Mouse (Mus musculus): ENCODE measurements around the gene Rpl3l. TPM values are rescaled to one million over a fixed set of nuclear protein-coding genes. Genes with fewer than 3 reads are reported as not detected.
"Not testable (repeated sequence)": the region's sequence is repeated elsewhere in the genome, so short reads cannot be mapped to it uniquely, and the experiment has no call there.

The Rpl3l gene
- total RNA-seq, 1 experiment from 2014 or later = not detected

DNA sequence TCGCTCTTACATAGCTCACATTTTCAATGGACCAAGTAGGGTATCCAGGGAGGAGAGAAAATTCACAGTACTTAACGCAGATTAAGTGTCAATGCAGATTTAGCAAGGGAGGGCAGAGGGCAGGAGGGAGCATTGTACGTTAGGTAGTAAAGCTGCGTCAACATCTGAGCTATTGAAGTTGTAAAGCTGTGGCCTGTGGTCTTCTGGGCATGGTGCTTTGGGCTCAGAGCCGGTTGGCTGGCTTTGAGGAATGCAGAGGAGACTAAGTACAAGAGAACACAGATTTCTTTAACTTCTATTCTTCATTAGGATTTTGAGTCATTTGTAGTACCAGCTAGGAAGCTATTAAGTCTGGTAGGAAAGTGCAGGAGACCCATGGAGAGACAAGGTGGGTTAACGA, 12.1 kb upstream of the Rpl3l start:
- ATAC-seq (replicated peaks in 1 of 2; ENCODE audit: insufficient read depth in 1 of 2, low FRiP score in 2 of 2, low TSS enrichment in 1 of 2, low read depth in 1 of 2, poor library complexity in 2 of 2, severe bottlenecking in 2 of 2) = no peak

DNA sequence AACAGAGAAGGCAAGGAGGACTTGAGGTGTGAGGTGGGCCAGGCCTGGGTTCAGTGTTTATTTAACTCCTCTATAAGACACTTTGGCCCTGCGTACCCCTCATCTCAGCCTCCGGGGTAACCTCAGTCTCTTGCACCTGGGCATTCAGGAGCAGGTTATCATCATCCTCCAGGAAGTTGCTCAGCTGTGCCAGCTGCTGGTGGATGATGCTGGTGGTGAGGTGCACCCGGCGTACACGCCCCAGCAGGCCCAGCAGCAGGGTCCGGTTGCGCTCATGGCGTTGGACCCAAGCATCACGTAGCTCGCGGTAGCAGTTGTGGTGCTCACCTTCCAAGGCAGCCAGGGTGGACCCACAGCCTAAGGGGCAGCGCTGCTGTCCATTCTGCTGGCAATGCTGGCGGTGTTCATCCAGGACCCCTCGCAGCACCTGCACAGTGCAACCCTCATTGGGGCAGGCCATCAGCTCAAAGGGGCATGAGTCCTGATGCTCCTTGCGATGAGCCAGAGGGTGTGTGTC, 11.4 kb upstream of the Rpl3l start:
- ATAC-seq (replicated peaks in 1 of 2; ENCODE audit: insufficient read depth in 1 of 2, low FRiP score in 2 of 2, low TSS enrichment in 1 of 2, low read depth in 1 of 2, poor library complexity in 2 of 2, severe bottlenecking in 2 of 2) = no peak

DNA sequence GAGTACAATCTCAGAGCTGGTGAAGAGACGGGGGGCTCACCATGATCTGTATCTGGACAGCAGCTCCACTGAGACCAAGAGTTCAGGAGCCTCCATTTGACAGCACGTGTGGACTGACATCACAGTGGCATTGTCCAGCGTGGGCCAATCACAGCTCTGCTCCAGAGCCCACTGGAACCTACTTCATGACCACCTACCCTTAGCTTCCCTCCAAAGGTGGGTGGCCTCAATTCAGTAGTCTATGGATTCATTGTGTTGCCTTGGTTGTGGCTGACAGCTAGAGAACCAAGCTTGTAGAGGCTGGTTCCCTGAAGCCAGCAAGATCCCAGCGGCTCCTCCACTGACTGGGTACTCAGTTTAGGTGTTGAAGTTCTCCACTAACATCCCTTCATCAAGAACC, 9.7 kb upstream of the Rpl3l start, which contains the start of the genes Rnf151 and Rps2:
TSS of gene Rnf151 (minus strand) at position 121 of the 400 bp plus-strand sequence.
TSS of gene Rps2 (plus strand) at position 174 of the 400 bp plus-strand sequence.
- ATAC-seq (replicated peaks in 1 of 2; ENCODE audit: insufficient read depth in 1 of 2, low FRiP score in 2 of 2, low TSS enrichment in 1 of 2, low read depth in 1 of 2, poor library complexity in 2 of 2, severe bottlenecking in 2 of 2) = no peak

DNA sequence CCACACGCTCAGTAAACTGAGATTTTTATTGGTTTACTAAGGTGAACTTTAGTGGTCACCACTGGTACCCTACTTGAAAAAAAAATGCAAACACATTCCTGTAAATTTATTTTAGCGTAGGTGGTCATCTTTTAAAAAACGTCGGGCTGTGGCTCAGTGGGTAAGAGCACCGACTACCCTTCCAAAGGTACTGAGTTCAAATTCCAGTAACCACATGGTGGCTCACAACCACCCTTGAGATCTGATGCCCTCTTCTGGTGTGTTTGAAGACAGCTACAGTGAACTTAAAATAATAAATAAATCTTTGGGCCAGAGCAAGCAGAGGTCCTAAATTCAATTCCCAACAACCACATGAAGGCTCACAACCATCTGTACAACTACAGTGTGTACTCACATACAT, 8.7 kb upstream of the Rpl3l start:
- not testable (repeated sequence) for ATAC-seq (replicated peaks in 1 of 2; ENCODE audit: insufficient read depth in 1 of 2, low FRiP score in 2 of 2, low TSS enrichment in 1 of 2, low read depth in 1 of 2, poor library complexity in 2 of 2, severe bottlenecking in 2 of 2)

DNA sequence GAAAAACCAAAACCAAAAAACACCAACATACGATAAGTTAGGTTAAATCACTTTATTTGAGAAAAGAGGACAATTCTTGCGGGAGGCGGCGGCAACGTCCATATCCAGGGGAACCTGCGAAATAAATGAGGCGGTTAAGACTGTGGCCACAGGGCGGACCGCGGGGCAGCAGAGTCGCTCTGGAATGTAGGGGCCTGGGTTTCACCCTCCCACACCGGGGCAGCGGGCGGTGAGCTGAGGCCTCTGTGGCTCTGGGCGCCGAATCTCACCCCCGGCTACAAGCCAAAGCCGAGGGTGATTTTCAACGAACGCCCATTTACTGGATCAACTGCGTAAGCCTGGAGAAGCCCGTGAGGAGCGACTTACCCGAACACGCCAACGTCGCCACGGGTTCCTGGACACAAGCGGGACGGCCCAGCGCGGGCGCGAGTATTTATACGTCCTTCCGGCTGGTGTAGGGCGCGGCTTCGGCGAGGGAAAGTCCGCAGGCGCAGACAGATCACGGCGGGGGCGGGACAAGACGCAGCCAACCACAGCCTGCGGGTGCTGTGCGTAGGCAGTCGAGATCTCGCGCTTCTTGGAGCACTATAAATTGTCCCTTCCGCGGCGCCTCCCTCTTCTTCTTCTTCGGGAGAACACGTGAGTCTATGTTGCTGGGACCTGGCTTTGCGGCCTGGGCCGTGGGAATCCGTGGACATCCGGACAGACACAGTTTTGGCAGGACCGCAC, 8.0 kb upstream of the Rpl3l start:
- peak; percentile 82 to 88 for ATAC-seq (replicated peaks in 1 of 2; ENCODE audit: insufficient read depth in 1 of 2, low FRiP score in 2 of 2, low TSS enrichment in 1 of 2, low read depth in 1 of 2, poor library complexity in 2 of 2, severe bottlenecking in 2 of 2)

DNA sequence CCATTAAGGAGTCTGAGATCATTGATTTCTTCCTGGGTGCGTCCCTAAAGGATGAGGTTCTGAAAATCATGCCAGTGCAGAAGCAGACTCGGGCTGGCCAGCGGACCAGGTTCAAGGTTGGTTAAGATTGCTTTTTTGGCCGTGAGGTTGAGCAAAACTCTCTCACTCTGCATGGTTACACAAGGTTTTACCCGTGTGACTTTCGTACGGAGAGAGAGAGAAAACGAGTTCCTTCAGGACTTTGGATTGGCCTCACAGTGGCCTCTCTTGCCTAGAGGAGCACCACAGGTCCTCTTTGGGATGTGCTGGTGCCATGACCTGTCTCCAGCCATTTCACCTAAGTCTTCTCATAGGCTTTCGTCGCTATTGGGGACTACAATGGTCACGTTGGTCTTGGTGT, 7.0 kb upstream of the Rpl3l start:
- not testable (repeated sequence) for ATAC-seq (replicated peaks in 1 of 2; ENCODE audit: insufficient read depth in 1 of 2, low FRiP score in 2 of 2, low TSS enrichment in 1 of 2, low read depth in 1 of 2, poor library complexity in 2 of 2, severe bottlenecking in 2 of 2)

DNA sequence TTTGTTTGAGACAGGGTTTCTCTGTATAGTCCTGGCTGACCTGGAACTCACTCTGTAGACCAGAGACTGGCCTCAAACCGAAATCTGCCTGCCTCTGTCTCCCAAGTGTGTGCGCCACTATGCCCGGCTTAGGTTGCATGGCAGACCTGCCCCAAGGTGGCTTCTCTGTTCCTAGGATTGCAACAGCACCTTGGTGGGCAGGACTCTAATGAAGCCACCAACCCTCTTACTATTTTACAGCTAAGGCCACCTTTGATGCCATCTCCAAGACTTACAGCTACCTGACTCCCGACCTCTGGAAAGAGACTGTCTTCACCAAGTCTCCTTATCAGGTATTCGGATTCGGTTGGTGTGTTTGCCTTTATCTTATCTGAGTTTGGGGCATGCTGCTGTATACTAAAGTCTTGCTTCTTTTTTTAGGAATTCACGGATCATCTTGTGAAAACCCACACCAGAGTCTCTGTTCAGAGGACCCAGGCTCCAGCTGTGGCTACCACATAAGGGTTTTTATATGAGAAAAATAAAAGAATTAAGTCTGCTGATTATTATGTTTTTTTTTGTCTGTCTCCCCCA, 6.2 kb upstream of the Rpl3l start:
- not testable (repeated sequence) for ATAC-seq (replicated peaks in 1 of 2; ENCODE audit: insufficient read depth in 1 of 2, low FRiP score in 2 of 2, low TSS enrichment in 1 of 2, low read depth in 1 of 2, poor library complexity in 2 of 2, severe bottlenecking in 2 of 2)

DNA sequence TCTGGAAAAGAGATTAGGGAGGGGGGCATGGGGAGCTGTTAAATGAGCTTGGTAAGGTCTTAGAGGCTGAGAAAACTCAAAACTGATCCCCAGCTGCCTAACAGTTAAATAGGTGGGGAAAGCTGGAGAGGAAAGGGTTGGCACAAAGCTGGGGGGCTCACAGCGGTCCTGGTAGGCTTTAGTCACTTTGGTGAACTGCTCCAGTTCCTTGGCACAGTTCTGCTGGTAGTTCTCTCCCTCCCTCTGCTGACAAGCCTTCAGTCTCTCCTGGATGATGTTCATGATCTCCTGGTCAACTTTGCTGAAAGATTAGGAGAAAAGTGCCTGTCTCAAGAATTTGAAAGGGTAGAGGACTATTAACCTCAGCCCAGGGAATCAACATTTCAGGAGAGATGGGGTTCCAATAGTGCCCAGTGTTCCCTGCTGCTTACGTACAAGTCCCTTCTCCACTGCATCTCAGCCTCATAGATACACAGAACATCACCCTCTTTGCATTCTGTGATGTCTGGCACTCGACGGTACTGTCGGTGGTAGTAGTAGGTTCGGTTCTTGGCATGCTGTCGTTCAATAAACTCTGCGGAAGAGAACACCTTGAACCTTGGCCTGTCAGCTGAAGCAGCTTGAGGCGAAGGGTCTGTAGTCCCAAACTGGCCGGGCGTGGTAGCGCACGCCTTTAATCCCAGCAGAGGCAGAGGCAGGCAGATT, 5.2 kb upstream of the Rpl3l start:
- ATAC-seq (replicated peaks in 1 of 2; ENCODE audit: insufficient read depth in 1 of 2, low FRiP score in 2 of 2, low TSS enrichment in 1 of 2, low read depth in 1 of 2, poor library complexity in 2 of 2, severe bottlenecking in 2 of 2) = no peak

DNA sequence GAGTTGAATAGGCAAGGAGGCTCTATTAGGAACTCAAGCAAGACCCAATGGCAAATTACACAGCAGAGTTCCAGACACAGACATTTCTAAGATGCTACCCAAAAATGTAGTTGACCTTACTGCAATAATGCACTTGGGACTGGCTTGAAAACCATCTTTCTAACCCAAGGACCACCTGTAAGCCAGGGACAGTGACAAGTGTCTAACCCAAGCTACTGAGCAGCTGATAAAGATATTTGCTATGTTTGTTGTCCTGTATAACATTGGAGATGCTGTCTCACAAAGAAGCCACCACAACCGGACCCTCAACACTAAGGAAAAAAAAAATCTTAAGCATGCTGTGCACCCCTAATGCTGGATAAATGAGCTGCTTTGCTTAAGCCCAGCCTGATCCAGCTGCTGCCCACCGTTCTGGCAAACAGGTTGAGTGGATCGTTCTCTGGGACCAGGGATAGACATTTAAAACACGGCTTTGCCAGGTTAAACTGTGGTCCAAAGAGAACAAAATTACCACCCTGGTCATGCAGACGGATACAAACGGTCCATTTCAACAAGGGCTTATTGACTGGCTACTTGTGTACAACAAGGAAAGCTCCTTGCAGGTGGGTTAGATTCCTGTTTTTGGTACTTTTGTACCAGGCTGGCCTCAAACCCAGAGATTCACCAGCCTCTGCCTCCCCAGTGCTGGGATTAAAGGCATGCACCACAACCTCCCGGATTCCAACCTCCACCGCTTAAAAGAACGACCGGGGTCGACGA, 4.3 kb upstream of the Rpl3l start:
- ATAC-seq (replicated peaks in 1 of 2; ENCODE audit: insufficient read depth in 1 of 2, low FRiP score in 2 of 2, low TSS enrichment in 1 of 2, low read depth in 1 of 2, poor library complexity in 2 of 2, severe bottlenecking in 2 of 2) = no peak

DNA sequence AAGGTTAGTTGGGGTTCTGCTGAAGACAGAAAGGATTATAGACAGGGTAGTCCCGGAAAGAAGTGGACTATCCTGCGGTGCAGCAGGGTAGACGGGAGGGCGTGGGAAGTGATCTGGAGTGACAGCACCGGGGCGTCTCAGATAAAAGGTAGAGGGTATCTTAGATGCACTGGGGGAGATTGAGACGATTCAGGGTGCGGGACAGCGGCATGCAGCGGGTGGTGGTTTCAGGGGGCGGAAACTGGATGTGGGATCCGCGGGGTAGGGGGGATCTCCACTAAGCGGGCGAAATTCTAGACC, 3.8 kb upstream of the Rpl3l start:
- peak in 1 of 2 experiments; percentile 1; a peak in 1 of 4 replicates for ATAC-seq (replicated peaks in 1 of 2; ENCODE audit: insufficient read depth in 1 of 2, low FRiP score in 2 of 2, low TSS enrichment in 1 of 2, low read depth in 1 of 2, poor library complexity in 2 of 2, severe bottlenecking in 2 of 2)

DNA sequence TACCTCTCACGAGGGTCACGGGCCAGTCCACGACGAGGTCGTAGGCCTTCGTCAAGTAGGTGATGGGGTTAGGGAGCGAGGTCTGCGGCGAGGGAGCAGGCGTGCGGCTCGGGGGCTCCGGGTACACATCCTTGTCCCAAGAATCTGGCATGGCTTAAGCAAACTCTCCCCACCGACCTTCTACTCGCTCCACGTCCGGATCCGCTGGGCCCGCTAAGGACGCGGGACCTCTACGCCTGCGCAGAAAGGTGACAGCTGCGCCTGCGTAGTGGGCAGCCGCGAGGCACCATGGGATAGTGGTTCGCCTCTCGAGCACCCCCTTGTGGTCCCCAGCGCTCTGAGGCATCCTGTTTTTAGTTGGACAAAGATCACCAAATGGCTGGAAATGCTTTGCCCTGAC, 3.4 kb upstream of the Rpl3l start, which contains the start of gene Ndufb10:
TSS of gene Ndufb10 (minus strand) at position 295 of the 400 bp plus-strand sequence.
- peak; percentile 75 to 76 for ATAC-seq (replicated peaks in 1 of 2; ENCODE audit: insufficient read depth in 1 of 2, low FRiP score in 2 of 2, low TSS enrichment in 1 of 2, low read depth in 1 of 2, poor library complexity in 2 of 2, severe bottlenecking in 2 of 2)

DNA sequence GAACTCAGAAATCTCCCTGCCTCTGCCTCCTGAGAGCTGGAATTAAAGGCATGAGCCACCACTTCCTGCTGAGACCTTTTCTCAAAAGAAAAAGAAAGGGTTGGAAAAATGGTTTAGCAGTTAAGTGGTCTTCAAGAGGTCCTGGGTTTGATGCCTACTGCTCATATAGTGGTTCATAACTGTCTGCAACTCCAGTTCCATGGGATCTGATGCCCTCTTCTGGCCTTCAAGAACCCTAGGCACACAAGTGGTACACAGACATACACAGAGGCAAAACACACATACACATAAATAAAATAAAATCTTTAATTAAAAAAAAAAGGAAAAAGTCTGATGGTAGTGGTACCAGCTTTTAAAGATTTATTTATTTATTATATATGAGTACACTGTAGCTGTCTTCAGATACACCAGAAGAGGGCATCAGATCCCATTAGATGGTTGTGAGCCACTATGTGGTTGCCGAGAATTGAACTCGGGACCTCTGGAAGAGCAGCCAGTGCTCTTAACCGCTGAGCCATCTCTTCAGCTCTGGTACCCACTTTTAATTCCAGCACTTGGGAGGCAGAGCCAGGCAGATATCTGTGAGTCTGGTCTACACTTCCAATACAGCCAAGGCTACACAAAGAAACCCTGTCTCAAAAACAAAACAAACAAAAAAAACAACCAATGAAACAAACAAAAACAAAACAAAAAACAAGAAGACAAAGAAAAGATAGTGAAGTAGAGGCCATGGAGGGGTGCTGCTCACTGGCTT, 1.8 kb upstream of the Rpl3l start:
- ATAC-seq (replicated peaks in 1 of 2; ENCODE audit: insufficient read depth in 1 of 2, low FRiP score in 2 of 2, low TSS enrichment in 1 of 2, low read depth in 1 of 2, poor library complexity in 2 of 2, severe bottlenecking in 2 of 2) = no peak

DNA sequence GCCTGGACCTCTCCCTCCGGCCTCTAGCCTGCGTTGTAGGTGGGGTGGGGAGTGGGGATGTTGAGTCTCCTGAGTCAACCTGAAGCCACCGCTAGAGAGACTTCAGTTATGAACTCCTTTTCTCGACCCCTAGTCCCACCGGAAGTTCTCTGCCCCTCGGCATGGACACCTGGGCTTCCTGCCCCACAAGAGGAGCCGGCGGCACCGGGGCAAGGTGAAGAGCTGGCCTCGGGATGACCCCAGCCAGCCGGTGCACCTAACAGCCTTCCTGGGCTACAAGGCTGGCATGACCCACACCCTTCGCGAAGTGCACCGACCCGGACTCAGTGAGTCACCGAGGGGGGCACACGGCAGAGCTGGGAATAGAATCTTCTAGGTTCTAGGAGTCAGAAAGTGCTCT, 564 bp downstream of the Rpl3l start:
- no peak for ATAC-seq (replicated peaks in 1 of 2; ENCODE audit: insufficient read depth in 1 of 2, low FRiP score in 2 of 2, low TSS enrichment in 1 of 2, low read depth in 1 of 2, poor library complexity in 2 of 2, severe bottlenecking in 2 of 2)

DNA sequence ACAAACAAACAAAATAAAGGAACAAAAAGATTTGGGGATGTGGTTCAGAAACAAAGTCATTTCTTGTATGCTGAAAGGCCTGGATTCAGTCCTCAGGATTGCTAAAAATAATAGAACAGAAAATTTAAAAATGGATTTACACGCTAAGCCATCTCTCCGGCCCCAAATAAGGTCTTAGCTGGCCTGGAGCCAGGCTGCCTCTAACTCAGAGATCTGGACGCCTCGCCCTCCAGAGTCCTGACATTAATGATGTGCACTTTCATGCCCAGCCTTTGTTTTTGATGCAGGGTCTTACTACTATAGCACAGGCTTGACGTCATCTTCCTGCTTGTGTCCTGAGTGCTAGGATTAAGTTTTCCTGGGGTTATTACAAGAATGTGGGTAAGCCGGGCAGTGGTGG, 1.4 kb downstream of the Rpl3l start:
- no peak for ATAC-seq (replicated peaks in 1 of 2; ENCODE audit: insufficient read depth in 1 of 2, low FRiP score in 2 of 2, low TSS enrichment in 1 of 2, low read depth in 1 of 2, poor library complexity in 2 of 2, severe bottlenecking in 2 of 2)

DNA sequence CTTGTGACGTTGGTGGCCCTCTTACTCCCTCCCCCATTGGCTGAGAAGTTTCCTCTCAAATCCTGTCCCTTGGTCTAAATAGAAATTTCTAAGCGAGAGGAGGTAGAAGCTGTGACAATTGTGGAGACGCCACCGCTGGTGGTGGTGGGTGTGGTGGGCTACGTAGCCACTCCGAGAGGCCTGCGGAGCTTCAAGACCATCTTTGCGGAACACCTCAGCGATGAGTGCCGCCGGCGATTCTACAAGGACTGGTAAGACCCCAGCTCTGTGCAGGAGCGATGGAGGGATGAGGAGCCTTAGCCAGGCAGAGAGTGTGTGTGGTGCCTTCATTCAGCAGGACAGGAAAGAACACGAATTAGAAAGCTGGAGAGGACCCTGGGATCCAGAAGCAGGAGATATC, 3.2 kb downstream of the Rpl3l start:
- ATAC-seq (replicated peaks in 1 of 2; ENCODE audit: insufficient read depth in 1 of 2, low FRiP score in 2 of 2, low TSS enrichment in 1 of 2, low read depth in 1 of 2, poor library complexity in 2 of 2, severe bottlenecking in 2 of 2) = no peak

DNA sequence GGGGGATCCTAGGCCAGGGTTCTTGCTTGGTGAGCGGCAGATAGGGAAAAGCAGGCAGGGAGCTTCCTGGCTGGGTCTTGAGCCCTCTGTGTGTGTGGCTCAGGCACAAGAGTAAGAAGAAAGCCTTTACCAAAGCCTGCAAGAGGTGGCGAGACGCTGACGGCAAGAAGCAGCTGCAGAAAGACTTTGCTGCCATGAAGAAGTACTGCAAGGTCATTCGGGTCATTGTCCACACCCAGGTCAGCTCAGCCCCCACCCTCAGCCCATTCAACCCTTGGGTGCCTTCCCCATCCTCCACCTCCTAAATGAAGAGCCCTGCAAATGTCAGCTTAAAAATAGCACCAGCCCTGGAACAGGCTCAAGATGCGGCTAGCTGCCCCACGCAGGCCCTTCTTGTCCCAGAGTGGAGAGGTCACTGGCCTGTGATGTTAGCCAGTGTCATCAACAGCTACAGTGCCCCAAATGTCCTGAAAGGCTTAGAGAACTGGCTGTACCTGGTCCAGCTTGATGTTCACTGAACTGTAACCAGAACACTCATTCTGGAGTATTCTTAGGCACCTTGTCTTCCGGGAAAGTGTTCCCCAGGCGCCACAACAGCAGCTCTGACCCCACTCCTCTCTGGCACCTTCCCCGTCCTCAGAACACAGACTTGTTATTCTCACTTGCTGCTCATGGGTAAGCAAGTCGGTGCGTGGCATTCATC, 4.8 kb downstream of the Rpl3l start:
- no peak for ATAC-seq (replicated peaks in 1 of 2; ENCODE audit: insufficient read depth in 1 of 2, low FRiP score in 2 of 2, low TSS enrichment in 1 of 2, low read depth in 1 of 2, poor library complexity in 2 of 2, severe bottlenecking in 2 of 2)
